Mouse (Mus musculus): ENCODE measurements around the gene Prl2c2. TPM values are rescaled to one million over a fixed set of nuclear protein-coding genes. Genes with fewer than 3 reads are reported as not detected.
"Not testable (repeated sequence)": the region's sequence is repeated elsewhere in the genome, so short reads cannot be mapped to it uniquely, and the experiment has no call there.

Gene Prl2c2
- 0.64 TPM in 1 of 2 replicates, not detected in the other for polyA plus RNA-seq (2015; fragmentation: Nextera tagmentation; extraction: Ambion mirVana)

DNA sequence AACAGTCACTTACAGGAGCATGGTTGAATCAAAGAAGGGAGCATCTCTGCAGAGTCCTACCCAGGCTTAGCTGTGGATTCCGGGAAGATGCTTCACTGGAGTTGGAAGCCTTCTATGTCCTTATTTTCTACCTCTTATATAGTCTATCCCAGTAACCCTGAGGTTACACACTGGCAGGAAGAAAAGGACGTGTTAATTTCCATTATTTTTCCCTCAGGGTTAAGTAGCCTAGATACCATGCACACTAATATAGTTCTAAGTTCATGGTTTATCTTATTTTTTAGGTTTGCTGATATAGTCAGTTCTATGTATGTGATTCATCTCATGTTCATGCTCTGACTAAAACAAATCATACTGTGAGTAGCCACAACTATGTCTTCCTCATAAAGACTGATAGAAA is at the start of gene Prl2c2:
Prl2c2 (minus strand) TSS at position 101 of the 400 bp plus-strand sequence.
- H3K9ac ChIP-seq; H3K27me3 ChIP-seq; ATAC-seq (ENCODE audit: low FRiP score, low read depth); H3K4me3 ChIP-seq; H3K27ac ChIP-seq; H3K4me1 ChIP-seq; H3K36me3 ChIP-seq; H3K9me3 ChIP-seq; H3K4me2 ChIP-seq (replicated peaks): not testable (repeated sequence)
- 58% methylated on average over 2 of the region's 2 CpGs for WGBS

DNA sequence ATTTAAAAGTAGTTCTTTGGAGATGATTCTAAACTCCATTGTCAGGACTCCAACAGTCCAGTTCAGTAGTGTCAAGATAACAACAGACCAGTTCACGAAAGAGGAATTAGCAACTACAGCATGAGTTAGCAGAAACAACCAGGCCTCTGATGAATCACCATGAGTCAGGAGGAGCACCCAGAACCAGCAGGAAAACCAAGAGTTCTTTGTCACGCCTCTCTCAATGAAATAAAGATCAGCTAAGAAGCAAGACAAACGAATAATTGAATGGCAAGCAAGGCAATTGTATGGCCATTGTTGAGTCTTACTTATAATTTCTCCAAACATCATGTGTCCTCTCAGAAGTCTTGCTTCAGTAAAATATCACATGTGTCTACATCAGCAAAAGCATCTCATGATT is 20.7 kb upstream of the Prl2c2 start:
- WGBS, result 62% methylated on average over 3 of the region's 3 CpGs
- not testable (repeated sequence) for H3K36me3 ChIP-seq, H3K9me3 ChIP-seq

DNA sequence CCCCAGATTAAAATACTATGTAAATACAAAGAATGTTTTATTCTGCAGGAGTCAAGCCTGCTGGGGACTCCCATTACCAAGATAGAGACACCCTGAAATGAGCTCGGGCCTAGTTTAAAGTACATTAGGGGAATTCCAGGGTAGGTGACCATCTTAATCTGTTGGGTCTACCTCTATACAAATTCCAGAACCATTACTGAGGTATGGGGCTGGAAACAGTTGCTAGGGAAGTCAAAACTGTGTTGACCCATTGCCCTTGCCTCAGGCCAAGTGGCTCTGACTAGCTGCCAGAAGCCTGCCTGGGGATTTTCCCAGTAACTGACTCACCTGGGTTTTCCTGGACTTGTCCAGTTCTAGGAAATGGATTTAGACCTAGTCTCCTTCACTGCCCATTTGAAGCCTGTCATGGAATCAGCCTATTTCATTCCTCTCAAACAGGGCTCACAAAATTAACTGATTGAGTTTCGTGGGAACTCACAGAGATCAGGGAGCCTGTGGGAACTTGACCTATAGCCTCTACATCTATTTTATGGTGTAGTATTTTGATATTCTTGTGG is 8.9 kb upstream of the Prl2c2 start:
- H3K4me2 ChIP-seq (replicated peaks); H3K9ac ChIP-seq; H3K36me3 ChIP-seq; H3K27me3 ChIP-seq; ATAC-seq (ENCODE audit: low FRiP score, low read depth); H3K4me3 ChIP-seq; H3K4me1 ChIP-seq; H3K27ac ChIP-seq; H3K9me3 ChIP-seq: not testable (repeated sequence)
- WGBS, result 77% methylated on average over 2 of the region's 2 CpGs

More for the DNA sequence above, 20.7 kb upstream of the Prl2c2 start:
- H3K4me2 ChIP-seq (replicated peaks); H3K27ac ChIP-seq; ATAC-seq (ENCODE audit: low FRiP score, low read depth); H3K4me1 ChIP-seq; H3K9ac ChIP-seq; H3K4me3 ChIP-seq; H3K27me3 ChIP-seq: not testable (repeated sequence)

Other genes starting within 250 kb of the Prl2c2 start
- not detected in 2 replicates for gene Prl2c3, start 205.3 kb downstream of the Prl2c2 start, polyA plus RNA-seq (2015; fragmentation: Nextera tagmentation; extraction: Ambion mirVana)
- gene Prl2c5, start 177.3 kb upstream of the Prl2c2 start, polyA plus RNA-seq (2015; fragmentation: Nextera tagmentation; extraction: Ambion mirVana), result not detected in 2 replicates

Data from limb, embryonic 13.5 days (tissue).